In genomic region chr5:31918566-31918965, GRCm38 (mm10) we compare ENCODE assay signal across 17 mouse cellular contexts.
A peak's percentile ranks its signal among the peaks of the same experiment; 100 is the strongest.
DNase-seq lines count a peak whose midpoint lies in the region; ATAC-seq lines count a peak whose summit lies in the region.
"Had no signal": no experiment of that assay in that cellular context is flagged by ENCODE, and none has a peak within 500 bp of the region (broad histone marks: within the 10 kb centered on the region; RNA-seq: fewer than 3 reads in every experiment).

No protein-coding gene starts in this region.

- H3K9me3 ChIP-seq in kidney, embryonic 15.5 days (replicated peaks), result no peaks in the 10 kb centered on the region
- H3K9me3 ChIP-seq: forebrain, embryonic 15.5 days; hindbrain, embryonic 10.5 days; neural tube, embryonic 12.5 days had no signal

- peaks cover 15% of the 10 kb centered on the region for H3K4me1 ChIP-seq in kidney, embryonic 15.5 days
- H3K4me1 ChIP-seq: hindbrain, embryonic 10.5 days; neural tube, embryonic 12.5 days had no signal

- no peaks in the 10 kb centered on the region for H3K36me3 ChIP-seq in kidney, embryonic 15.5 days
- H3K36me3 ChIP-seq: forebrain, embryonic 15.5 days; hindbrain, embryonic 10.5 days; neural tube, embryonic 12.5 days had no signal

- H3K9ac ChIP-seq in kidney, embryonic 15.5 days, result no peak overlapping the region
- H3K9ac ChIP-seq: forebrain, embryonic 15.5 days; neural tube, embryonic 12.5 days had no signal

- no peak overlapping the region for H3K27ac ChIP-seq in kidney, embryonic 15.5 days
- H3K27ac ChIP-seq: forebrain, embryonic 15.5 days; hindbrain, embryonic 10.5 days; neural tube, embryonic 12.5 days had no signal

- no peak overlapping the region for H3K4me2 ChIP-seq in kidney, embryonic 15.5 days
- H3K4me2 ChIP-seq: forebrain, embryonic 15.5 days; heart, embryonic 11.5 days; neural tube, embryonic 12.5 days had no signal

- ATAC-seq in kidney, embryonic 15.5 days (replicated peaks; ENCODE audit: low FRiP score), result no peak
- ATAC-seq: forebrain, embryonic 15.5 days; intestine, postnatal 0 days; lung, postnatal 0 days; Patski had no signal

- WGBS in kidney, embryonic 15.5 days, result 75% methylated on average over 4 of the region's 4 CpGs

- H3K4me3 ChIP-seq in kidney, embryonic 15.5 days (replicated peaks), result no peak overlapping the region
- H3K4me3 ChIP-seq: forebrain, embryonic 15.5 days; hindbrain, embryonic 10.5 days; neural tube, embryonic 12.5 days had no signal

- peak; percentile 35 to 41 for DNase-seq in spleen, adult 18-20 months
- no peak for DNase-seq in spleen, adult 12 weeks (ENCODE audit: low spot score)
- DNase-seq in induced T-regulatory cell, adult 2 months (ENCODE audit: low read depth), result peak; percentile 74
- peak; percentile 21 to 64 for DNase-seq in spleen, postnatal 4 days (ENCODE audit: low spot score in 2 of 2)
- DNase-seq in embryo, embryonic 11 days, result no peak
- no peak for DNase-seq in ovary, adult 18-20 months (ENCODE audit: low spot score)
- DNase-seq in kidney, adult 8-10 months, result no peak
- DNase-seq: cerebellum, adult 11-12 months; midbrain, embryonic 14.5 days had no signal

- no peaks in the 10 kb centered on the region for H3K27me3 ChIP-seq in kidney, embryonic 15.5 days
- H3K27me3 ChIP-seq: forebrain, embryonic 15.5 days; neural tube, embryonic 12.5 days; Patski had no signal

Comparison
In these comparisons a context has a peak if more than half of its experiments do, and no peak if none do; other contexts are left out.
1. DNase-seq: peak in spleen, adult 18-20 months (2 of 2), induced T-regulatory cell, adult 2 months (single experiment) and spleen, postnatal 4 days (2 of 2); none in spleen, adult 12 weeks (single experiment), embryo, embryonic 11 days (single experiment), ovary, adult 18-20 months (single experiment) and kidney, adult 8-10 months (0 of 2).